Mouse (Mus musculus) adrenal gland, adult 8-10 months (tissue): ENCODE measurements around the gene Stx7. TPM values are rescaled to one million over a fixed set of nuclear protein-coding genes. Genes with fewer than 3 reads are reported as not detected.
"Not testable (repeated sequence)": the region's sequence is repeated elsewhere in the genome, so short reads cannot be mapped to it uniquely, and the experiment has no call there.

ENCODE experiments used
- DNase-seq: peaks from one replicate; pipeline ENCODE4 v3.0.0; 2022
- total RNA-seq, 4 experiments: library from RNA; stranded (reverse); gene quantifications; 2 replicates each; pipeline ENCODE4 v1.2.4; 2022

Stx7 gene
- total RNA-seq, result 100 to 1,000 TPM; 142 to 198 (median 186) TPM

GRCm38 (mm10) chr10:24149135-24149781, at the start of gene Stx7:
Stx7 (plus strand) TSS chr10:24149302.
- peak; percentile 92 for DNase-seq

- not testable (repeated sequence) for DNase-seq
Measured at GRCm38 (mm10) chr10:24101812-24102211, 47.3 kb upstream of the Stx7 start, which contains the start of gene Taar8c. Taar8c (minus strand) TSS chr10:24101912.

- not testable (repeated sequence) for DNase-seq
Measured at GRCm38 (mm10) chr10:24103299-24103698, 45.8 kb upstream of the Stx7 start.

GRCm38 (mm10) chr10:24107747-24108146, 41.4 kb upstream of the Stx7 start:
- DNase-seq, result no peak

GRCm38 (mm10) chr10:24108236-24108635, 40.9 kb upstream of the Stx7 start:
- no peak for DNase-seq

GRCm38 (mm10) chr10:24109434-24109833, 39.7 kb upstream of the Stx7 start, which contains the start of gene Taar9:
Taar9 (minus strand) TSS chr10:24109534.
- not testable (repeated sequence) for DNase-seq

- DNase-seq, result no peak
Measured at GRCm38 (mm10) chr10:24111116-24111778, 37.9 kb upstream of the Stx7 start.

- peak; percentile 43 for DNase-seq
Measured at GRCm38 (mm10) chr10:24131451-24132262, 17.4 kb upstream of the Stx7 start.

- DNase-seq, result no peak
Measured at GRCm38 (mm10) chr10:24132273-24132672, 16.8 kb upstream of the Stx7 start.

- no peak for DNase-seq
Measured at GRCm38 (mm10) chr10:24133132-24133531, 16.0 kb upstream of the Stx7 start.

- DNase-seq, result no peak
Measured at GRCm38 (mm10) chr10:24134071-24134645, 14.9 kb upstream of the Stx7 start.

- no peak for DNase-seq
Measured at GRCm38 (mm10) chr10:24138623-24139261, 10.4 kb upstream of the Stx7 start.

GRCm38 (mm10) chr10:24142735-24143134, 6.4 kb upstream of the Stx7 start:
- no peak for DNase-seq

- DNase-seq, result no peak
Measured at GRCm38 (mm10) chr10:24150086-24150485, 984 bp downstream of the Stx7 start.

- no peak for DNase-seq
Measured at GRCm38 (mm10) chr10:24158470-24159254, 9.6 kb downstream of the Stx7 start.

GRCm38 (mm10) chr10:24159575-24159974, 10.5 kb downstream of the Stx7 start:
- DNase-seq, result no peak

GRCm38 (mm10) chr10:24160349-24160748, 11.2 kb downstream of the Stx7 start:
- no peak for DNase-seq

- peak; percentile 50 for DNase-seq
Measured at GRCm38 (mm10) chr10:24164137-24164908, 15.2 kb downstream of the Stx7 start.

GRCm38 (mm10) chr10:24164909-24165304, 15.8 kb downstream of the Stx7 start:
- no peak for DNase-seq

GRCm38 (mm10) chr10:24165526-24166055, 16.5 kb downstream of the Stx7 start:
- DNase-seq, result no peak
